Mouse (Mus musculus): ENCODE data around the gene Olfr1148. TPM values are rescaled to one million over a fixed set of nuclear protein-coding genes. Genes with fewer than 3 reads are reported as not detected.

The Olfr1148 gene
- polyA plus RNA-seq (2014; fragmentation: Illumina TruSeq; extraction: RNeasy Lipid Tissue Mini Kit (QIAGEN cat#74804); ENCODE audit: low read depth, low replicate concordance) = not detected

GRCm38 (mm10) chr2:87830233-87830632, at the start of gene Olfr1148:
Gene Olfr1148 (plus strand): TSS chr2:87830533.

GRCm38 (mm10) chr2:87800292-87800691, 30.0 kb upstream of the Olfr1148 start, which contains the start of gene Olfr1143:
Gene Olfr1143 (plus strand): TSS chr2:87800592.

GRCm38 (mm10) chr2:87809522-87809921, 20.8 kb upstream of the Olfr1148 start, which contains the start of gene Olfr1145:
Gene Olfr1145 (plus strand): TSS chr2:87809822.

GRCm38 (mm10) chr2:87843693-87844092, 13.4 kb downstream of the Olfr1148 start, which contains the start of gene Olfr1150-ps1:
Gene Olfr1150-ps1 (plus strand): TSS chr2:87843993.

GRCm38 (mm10) chr2:87855562-87855961, 25.2 kb downstream of the Olfr1148 start, which contains the start of gene Olfr1151:
Gene Olfr1151 (plus strand): TSS chr2:87855862.

GRCm38 (mm10) chr2:87866192-87866591, 35.9 kb downstream of the Olfr1148 start, which contains the start of gene Olfr1152:
Gene Olfr1152 (plus strand): TSS chr2:87866492.

Other genes with a start within 250 kb of the Olfr1148 start
- gene Olfr1130, start 224.3 kb upstream of the Olfr1148 start, polyA plus RNA-seq (2014; fragmentation: Illumina TruSeq; extraction: RNeasy Lipid Tissue Mini Kit (QIAGEN cat#74804); ENCODE audit: low read depth, low replicate concordance) = not detected
- not detected for gene Olfr1131, start 203.4 kb upstream of the Olfr1148 start, polyA plus RNA-seq (2014; fragmentation: Illumina TruSeq; extraction: RNeasy Lipid Tissue Mini Kit (QIAGEN cat#74804); ENCODE audit: low read depth, low replicate concordance)
- gene Olfr1132, start 193.0 kb upstream of the Olfr1148 start, polyA plus RNA-seq (2014; fragmentation: Illumina TruSeq; extraction: RNeasy Lipid Tissue Mini Kit (QIAGEN cat#74804); ENCODE audit: low read depth, low replicate concordance) = not detected
- gene Olfr1133, start 183.2 kb upstream of the Olfr1148 start, polyA plus RNA-seq (2014; fragmentation: Illumina TruSeq; extraction: RNeasy Lipid Tissue Mini Kit (QIAGEN cat#74804); ENCODE audit: low read depth, low replicate concordance) = not detected
- not detected for gene Olfr1134, start 172.1 kb upstream of the Olfr1148 start, polyA plus RNA-seq (2014; fragmentation: Illumina TruSeq; extraction: RNeasy Lipid Tissue Mini Kit (QIAGEN cat#74804); ENCODE audit: low read depth, low replicate concordance)
- gene Olfr1135, start 156.9 kb upstream of the Olfr1148 start, polyA plus RNA-seq (2014; fragmentation: Illumina TruSeq; extraction: RNeasy Lipid Tissue Mini Kit (QIAGEN cat#74804); ENCODE audit: low read depth, low replicate concordance) = not detected
- gene Olfr1136, start 136.6 kb upstream of the Olfr1148 start, polyA plus RNA-seq (2014; fragmentation: Illumina TruSeq; extraction: RNeasy Lipid Tissue Mini Kit (QIAGEN cat#74804); ENCODE audit: low read depth, low replicate concordance) = not detected
- gene Olfr1137, start 117.4 kb upstream of the Olfr1148 start, polyA plus RNA-seq (2014; fragmentation: Illumina TruSeq; extraction: RNeasy Lipid Tissue Mini Kit (QIAGEN cat#74804); ENCODE audit: low read depth, low replicate concordance) = not detected
- gene Olfr1138, start 90.6 kb upstream of the Olfr1148 start, polyA plus RNA-seq (2014; fragmentation: Illumina TruSeq; extraction: RNeasy Lipid Tissue Mini Kit (QIAGEN cat#74804); ENCODE audit: low read depth, low replicate concordance) = not detected
- not detected for gene Olfr1140, start 86.8 kb upstream of the Olfr1148 start, polyA plus RNA-seq (2014; fragmentation: Illumina TruSeq; extraction: RNeasy Lipid Tissue Mini Kit (QIAGEN cat#74804); ENCODE audit: low read depth, low replicate concordance)
- not detected for gene Olfr1141, start 76.5 kb upstream of the Olfr1148 start, polyA plus RNA-seq (2014; fragmentation: Illumina TruSeq; extraction: RNeasy Lipid Tissue Mini Kit (QIAGEN cat#74804); ENCODE audit: low read depth, low replicate concordance)
- gene Olfr152, start 51.0 kb upstream of the Olfr1148 start, polyA plus RNA-seq (2014; fragmentation: Illumina TruSeq; extraction: RNeasy Lipid Tissue Mini Kit (QIAGEN cat#74804); ENCODE audit: low read depth, low replicate concordance) = not detected
- not detected for gene Olfr1143, start 29.9 kb upstream of the Olfr1148 start, polyA plus RNA-seq (2014; fragmentation: Illumina TruSeq; extraction: RNeasy Lipid Tissue Mini Kit (QIAGEN cat#74804); ENCODE audit: low read depth, low replicate concordance)
- not detected for gene Olfr1145, start 20.7 kb upstream of the Olfr1148 start, polyA plus RNA-seq (2014; fragmentation: Illumina TruSeq; extraction: RNeasy Lipid Tissue Mini Kit (QIAGEN cat#74804); ENCODE audit: low read depth, low replicate concordance)
- not detected for gene Olfr1150-ps1, start 13.5 kb downstream of the Olfr1148 start, polyA plus RNA-seq (2014; fragmentation: Illumina TruSeq; extraction: RNeasy Lipid Tissue Mini Kit (QIAGEN cat#74804); ENCODE audit: low read depth, low replicate concordance)
- gene Olfr1151, start 25.3 kb downstream of the Olfr1148 start, polyA plus RNA-seq (2014; fragmentation: Illumina TruSeq; extraction: RNeasy Lipid Tissue Mini Kit (QIAGEN cat#74804); ENCODE audit: low read depth, low replicate concordance) = not detected
- gene Olfr1152, start 36.0 kb downstream of the Olfr1148 start, polyA plus RNA-seq (2014; fragmentation: Illumina TruSeq; extraction: RNeasy Lipid Tissue Mini Kit (QIAGEN cat#74804); ENCODE audit: low read depth, low replicate concordance) = not detected
- gene Olfr1153, start 64.4 kb downstream of the Olfr1148 start, polyA plus RNA-seq (2014; fragmentation: Illumina TruSeq; extraction: RNeasy Lipid Tissue Mini Kit (QIAGEN cat#74804); ENCODE audit: low read depth, low replicate concordance) = not detected
- gene Olfr1154, start 74.6 kb downstream of the Olfr1148 start, polyA plus RNA-seq (2014; fragmentation: Illumina TruSeq; extraction: RNeasy Lipid Tissue Mini Kit (QIAGEN cat#74804); ENCODE audit: low read depth, low replicate concordance) = not detected
- gene Olfr1155, start 114.6 kb downstream of the Olfr1148 start, polyA plus RNA-seq (2014; fragmentation: Illumina TruSeq; extraction: RNeasy Lipid Tissue Mini Kit (QIAGEN cat#74804); ENCODE audit: low read depth, low replicate concordance) = not detected
- gene Olfr1156, start 122.6 kb downstream of the Olfr1148 start, polyA plus RNA-seq (2014; fragmentation: Illumina TruSeq; extraction: RNeasy Lipid Tissue Mini Kit (QIAGEN cat#74804); ENCODE audit: low read depth, low replicate concordance) = not detected
- not detected for gene Olfr1157, start 137.8 kb downstream of the Olfr1148 start, polyA plus RNA-seq (2014; fragmentation: Illumina TruSeq; extraction: RNeasy Lipid Tissue Mini Kit (QIAGEN cat#74804); ENCODE audit: low read depth, low replicate concordance)
- not detected for gene Olfr74, start 144.1 kb downstream of the Olfr1148 start, polyA plus RNA-seq (2014; fragmentation: Illumina TruSeq; extraction: RNeasy Lipid Tissue Mini Kit (QIAGEN cat#74804); ENCODE audit: low read depth, low replicate concordance)
- not detected for gene Olfr1158, start 159.6 kb downstream of the Olfr1148 start, polyA plus RNA-seq (2014; fragmentation: Illumina TruSeq; extraction: RNeasy Lipid Tissue Mini Kit (QIAGEN cat#74804); ENCODE audit: low read depth, low replicate concordance)
- not detected for gene Olfr1160, start 177.7 kb downstream of the Olfr1148 start, polyA plus RNA-seq (2014; fragmentation: Illumina TruSeq; extraction: RNeasy Lipid Tissue Mini Kit (QIAGEN cat#74804); ENCODE audit: low read depth, low replicate concordance)
- gene Olfr1161, start 192.2 kb downstream of the Olfr1148 start, polyA plus RNA-seq (2014; fragmentation: Illumina TruSeq; extraction: RNeasy Lipid Tissue Mini Kit (QIAGEN cat#74804); ENCODE audit: low read depth, low replicate concordance) = not detected
- gene Olfr73, start 207.2 kb downstream of the Olfr1148 start, polyA plus RNA-seq (2014; fragmentation: Illumina TruSeq; extraction: RNeasy Lipid Tissue Mini Kit (QIAGEN cat#74804); ENCODE audit: low read depth, low replicate concordance) = not detected
- not detected for gene Olfr1162, start 220.6 kb downstream of the Olfr1148 start, polyA plus RNA-seq (2014; fragmentation: Illumina TruSeq; extraction: RNeasy Lipid Tissue Mini Kit (QIAGEN cat#74804); ENCODE audit: low read depth, low replicate concordance)
- gene Olfr1163, start 241.3 kb downstream of the Olfr1148 start, polyA plus RNA-seq (2014; fragmentation: Illumina TruSeq; extraction: RNeasy Lipid Tissue Mini Kit (QIAGEN cat#74804); ENCODE audit: low read depth, low replicate concordance) = not detected